Mouse (Mus musculus): ENCODE data around the gene Foxo3. TPM values are rescaled to one million over a fixed set of nuclear protein-coding genes. Genes with fewer than 3 reads are reported as not detected.

The Foxo3 gene
- polyA plus RNA-seq, 1 experiment from 2014 or later: 2.5 TPM

DNA sequence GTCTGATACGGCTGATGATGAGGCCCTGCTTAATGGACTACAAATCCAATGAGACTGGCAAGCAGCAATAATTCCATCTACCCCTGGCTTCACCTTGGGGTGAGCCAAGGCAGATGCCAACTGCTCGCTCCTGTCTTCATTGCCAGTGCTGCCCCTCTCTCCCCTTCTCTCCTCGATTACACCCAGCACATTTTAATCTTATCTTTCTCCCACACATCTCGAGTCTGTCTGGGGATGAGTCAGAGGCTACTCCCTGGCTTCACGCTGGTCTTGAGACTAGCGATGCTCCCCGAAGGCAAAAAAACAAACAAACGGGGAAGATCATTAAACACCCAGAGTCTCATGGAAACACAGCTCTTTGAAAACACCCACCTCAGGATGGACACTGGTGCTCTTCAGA is 16.0 kb downstream of the Foxo3 start:
- 82% methylated on average over 8 of the region's 8 CpGs for WGBS
- peaks cover 7% of the 10 kb centered on the region for H3K36me3 ChIP-seq
- no peak overlapping the region for H3K4me3 ChIP-seq
- DNase-seq (ENCODE audit: low spot score): no peak
- no peaks in the 10 kb centered on the region for H3K4me1 ChIP-seq (replicated peaks)
- no peak overlapping the region for H3K27ac ChIP-seq
- H3K27me3 ChIP-seq (ENCODE audit: insufficient read depth, poor library complexity, severe bottlenecking): no peaks in the 10 kb centered on the region
- no peaks in the 10 kb centered on the region for H3K9me3 ChIP-seq

DNA sequence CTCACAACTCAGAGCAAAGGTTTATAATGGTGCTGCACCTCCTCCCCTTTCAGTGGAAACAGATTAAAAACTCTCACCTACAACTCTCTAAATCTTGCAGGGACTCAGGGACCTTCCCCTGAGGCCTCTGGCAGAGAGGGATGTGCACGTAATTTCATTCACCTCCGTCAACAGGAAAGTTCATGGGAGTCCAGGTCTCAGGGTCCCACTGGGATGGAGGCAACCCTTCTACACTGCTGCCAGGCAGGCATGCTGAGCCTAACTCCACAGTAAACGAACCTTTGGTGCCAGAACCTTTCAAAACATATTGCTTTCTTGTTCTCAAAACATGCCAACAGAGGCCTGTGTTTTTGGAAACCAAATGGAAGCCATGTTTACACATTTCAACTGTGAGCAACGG is 17.0 kb downstream of the Foxo3 start:
- H3K4me3 ChIP-seq: no peak overlapping the region
- no peak overlapping the region for H3K27ac ChIP-seq
- no peaks in the 10 kb centered on the region for H3K27me3 ChIP-seq (ENCODE audit: insufficient read depth, poor library complexity, severe bottlenecking)
- H3K4me1 ChIP-seq (replicated peaks): 0 out of 2 replicates have a peak, but pooled peaks cover 1% of the 10 kb centered on the region
- DNase-seq (ENCODE audit: low spot score): no peak
- 80% methylated on average over 4 of the region's 4 CpGs for WGBS
- 0 out of 2 replicates have a peak, but pooled peaks cover 2% of the 10 kb centered on the region for H3K36me3 ChIP-seq
- no peaks in the 10 kb centered on the region for H3K9me3 ChIP-seq

DNA sequence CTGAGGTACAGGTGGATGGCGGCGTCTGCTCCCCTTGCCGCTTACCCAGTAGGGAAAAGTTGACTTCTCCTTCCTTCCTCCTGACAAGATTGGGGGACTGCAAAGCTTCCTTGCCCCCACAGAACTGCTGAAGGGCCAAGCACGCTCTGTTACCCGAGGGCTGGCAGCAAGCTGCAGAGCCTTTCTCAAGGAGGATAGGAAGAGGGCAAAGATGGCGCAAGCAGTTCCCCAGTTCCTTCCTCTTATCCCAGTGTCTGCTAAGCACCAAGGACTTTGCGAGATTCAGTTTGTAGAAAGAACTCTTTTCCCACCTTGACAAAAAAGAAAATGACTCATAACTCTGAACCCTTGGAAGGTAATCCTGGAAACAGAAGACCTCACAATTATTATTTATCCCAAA is 18.6 kb downstream of the Foxo3 start:
- H3K4me3 ChIP-seq: no peak overlapping the region
- DNase-seq (ENCODE audit: low spot score): no peak
- 0 out of 2 replicates have a peak, but pooled peaks cover 2% of the 10 kb centered on the region for H3K36me3 ChIP-seq
- H3K27me3 ChIP-seq (ENCODE audit: insufficient read depth, poor library complexity, severe bottlenecking): no peaks in the 10 kb centered on the region
- WGBS: 95% methylated on average over 7 of the region's 7 CpGs
- no peaks in the 10 kb centered on the region for H3K9me3 ChIP-seq
- H3K27ac ChIP-seq: no peak overlapping the region
- 0 out of 2 replicates have a peak, but pooled peaks cover 9% of the 10 kb centered on the region for H3K4me1 ChIP-seq (replicated peaks)

DNA sequence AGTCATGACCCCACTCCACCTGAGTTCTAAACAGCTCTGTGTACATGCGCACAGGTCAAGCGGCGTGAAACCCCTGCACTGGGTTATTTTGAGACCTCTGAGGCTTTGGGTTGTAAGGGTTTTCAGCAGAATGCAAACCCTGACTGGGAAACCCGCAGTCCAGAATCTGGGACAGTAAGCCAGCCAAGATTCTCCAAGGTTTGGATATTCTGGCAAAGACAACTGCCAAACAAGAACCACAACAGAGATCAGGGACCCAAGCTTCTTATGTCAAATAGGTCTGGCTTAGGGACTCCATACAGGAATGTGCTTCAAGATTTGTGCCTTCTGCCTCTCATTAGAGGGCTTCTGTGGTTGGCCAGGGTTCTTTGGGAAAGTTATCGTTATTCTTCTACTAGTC is 21.8 kb downstream of the Foxo3 start:
- WGBS: 93% methylated on average over 5 of the region's 5 CpGs
- DNase-seq (ENCODE audit: low spot score): no peak
- H3K4me1 ChIP-seq (replicated peaks): peaks cover 29% of the 10 kb centered on the region
- no peaks in the 10 kb centered on the region for H3K27me3 ChIP-seq (ENCODE audit: insufficient read depth, poor library complexity, severe bottlenecking)
- H3K9me3 ChIP-seq: no peaks in the 10 kb centered on the region
- H3K36me3 ChIP-seq: 0 out of 2 replicates have a peak, but pooled peaks cover 2% of the 10 kb centered on the region
- no peak overlapping the region for H3K27ac ChIP-seq
- no peak overlapping the region for H3K4me3 ChIP-seq

DNA sequence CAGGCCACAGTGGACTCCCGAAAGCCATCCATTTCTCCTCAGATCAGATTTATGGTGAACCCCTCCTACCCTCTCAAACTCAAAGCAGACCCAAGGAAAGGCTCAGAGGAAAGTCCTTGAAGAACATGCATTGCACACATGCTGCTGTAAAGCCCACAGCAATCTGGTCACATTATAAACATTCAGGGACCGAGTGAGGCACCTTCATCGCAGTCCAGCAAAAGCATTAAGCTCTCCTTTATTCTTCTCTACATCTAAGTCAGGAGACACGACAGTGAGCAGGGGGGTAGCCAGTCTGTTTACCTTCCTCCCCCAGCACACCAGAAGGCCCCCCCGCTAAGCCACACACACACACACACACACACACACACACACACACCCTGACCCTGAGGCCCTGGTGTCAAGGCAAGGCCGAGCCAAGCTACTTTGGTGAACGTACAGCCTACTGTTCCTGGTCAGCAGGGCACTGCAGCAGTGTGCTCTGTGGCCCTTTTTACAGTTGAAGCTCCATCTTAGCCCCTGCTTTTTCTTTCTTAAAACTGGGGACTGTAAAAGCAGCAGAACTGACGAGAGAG is 24.7 kb downstream of the Foxo3 start:
- Histone ChIP-seq H3K4me3 (no peak overlapping the region), H3K27ac (no peak overlapping the region), H3K9me3 (no peaks in the 10 kb centered on the region), H3K27me3 (ENCODE audit: insufficient read depth, poor library complexity, severe bottlenecking) (no peaks in the 10 kb centered on the region), H3K4me1 (replicated peaks) (peaks cover 33% of the 10 kb centered on the region), H3K36me3 (no peaks in the 10 kb centered on the region)
- peak; percentile 18 for DNase-seq (ENCODE audit: low spot score)
- 60% methylated on average over 8 of the region's 8 CpGs for WGBS

DNA sequence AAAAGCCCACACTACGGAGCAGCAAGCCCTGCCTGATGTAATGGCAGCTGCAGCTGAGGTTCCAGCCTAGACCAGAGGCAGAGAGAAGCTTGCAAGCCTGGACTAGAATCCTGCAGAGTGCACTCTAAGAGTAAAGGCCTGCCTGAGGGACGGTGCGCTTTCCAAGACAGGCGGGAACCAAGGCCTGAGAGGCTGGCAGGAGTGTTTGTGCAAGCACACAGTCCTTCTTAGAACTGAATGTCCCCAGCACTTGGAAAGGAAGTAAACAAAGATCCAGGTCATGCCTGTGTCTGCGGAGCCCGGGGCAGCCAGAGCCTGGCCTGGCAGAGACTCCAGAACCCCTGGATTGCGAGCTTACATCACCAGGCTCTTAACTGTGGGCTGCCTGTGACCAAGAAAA is 25.4 kb downstream of the Foxo3 start:
- WGBS: 53% methylated on average over 7 of the region's 7 CpGs
- Histone ChIP-seq H3K9me3 (no peaks in the 10 kb centered on the region), H3K27ac (peak overlapping the region; percentile 46), H3K36me3 (no peaks in the 10 kb centered on the region), H3K4me3 (no peak overlapping the region), H3K4me1 (replicated peaks) (peaks cover 38% of the 10 kb centered on the region), H3K27me3 (ENCODE audit: insufficient read depth, poor library complexity, severe bottlenecking) (no peaks in the 10 kb centered on the region)
- peak; percentile 32 for DNase-seq (ENCODE audit: low spot score)

DNA sequence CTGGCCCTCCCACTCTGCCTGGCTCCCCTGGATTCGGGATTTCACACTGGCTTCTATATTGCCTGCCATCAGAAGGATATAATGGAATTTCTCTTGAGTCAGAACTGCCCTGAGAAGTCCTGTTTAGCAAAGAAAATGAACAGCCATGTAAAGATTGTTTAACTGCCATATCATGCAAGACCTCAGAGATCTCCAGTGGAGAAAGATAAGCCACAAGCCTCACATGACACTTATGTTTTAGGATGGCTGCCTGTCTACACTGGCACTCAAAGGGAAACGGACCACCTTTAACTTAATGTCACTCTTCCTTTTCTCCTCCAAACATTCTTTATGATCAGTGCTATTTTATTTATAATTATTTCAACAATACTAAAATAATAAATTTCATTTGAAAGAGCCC is 26.6 kb downstream of the Foxo3 start:
- DNase-seq (ENCODE audit: low spot score): no peak
- Histone ChIP-seq H3K9me3 (no peaks in the 10 kb centered on the region), H3K36me3 (no peaks in the 10 kb centered on the region), H3K4me3 (no peak overlapping the region), H3K4me1 (replicated peaks) (peaks cover 42% of the 10 kb centered on the region), H3K27me3 (ENCODE audit: insufficient read depth, poor library complexity, severe bottlenecking) (no peaks in the 10 kb centered on the region), H3K27ac (no peak overlapping the region)
- WGBS: 84% methylated on average over 2 of the region's 2 CpGs

DNA sequence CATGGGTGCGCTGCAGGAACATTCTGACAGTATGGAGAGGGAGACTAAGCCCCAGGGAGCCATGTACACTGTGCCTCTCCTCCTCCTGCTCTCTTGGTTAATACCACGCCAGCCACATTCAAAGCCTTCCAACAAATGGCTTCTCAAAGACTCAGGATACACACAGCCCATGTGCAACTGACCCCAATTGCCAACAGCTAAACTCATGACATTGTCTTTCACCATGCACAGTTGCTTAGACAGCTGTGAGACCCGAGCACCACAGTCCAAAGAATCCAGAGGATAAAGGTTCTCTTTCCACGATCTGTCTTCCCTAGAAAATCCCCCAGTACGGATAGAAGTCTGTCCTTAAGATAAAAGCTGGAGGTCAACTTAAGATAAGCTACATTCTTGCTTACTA is 27.9 kb downstream of the Foxo3 start:
- no peaks in the 10 kb centered on the region for H3K36me3 ChIP-seq
- H3K27me3 ChIP-seq (ENCODE audit: insufficient read depth, poor library complexity, severe bottlenecking): no peaks in the 10 kb centered on the region
- H3K9me3 ChIP-seq: no peaks in the 10 kb centered on the region
- H3K4me3 ChIP-seq: no peak overlapping the region
- WGBS: 81% methylated on average over 5 of the region's 5 CpGs
- no peak for DNase-seq (ENCODE audit: low spot score)
- H3K27ac ChIP-seq: no peak overlapping the region
- H3K4me1 ChIP-seq (replicated peaks): peaks cover 35% of the 10 kb centered on the region

DNA sequence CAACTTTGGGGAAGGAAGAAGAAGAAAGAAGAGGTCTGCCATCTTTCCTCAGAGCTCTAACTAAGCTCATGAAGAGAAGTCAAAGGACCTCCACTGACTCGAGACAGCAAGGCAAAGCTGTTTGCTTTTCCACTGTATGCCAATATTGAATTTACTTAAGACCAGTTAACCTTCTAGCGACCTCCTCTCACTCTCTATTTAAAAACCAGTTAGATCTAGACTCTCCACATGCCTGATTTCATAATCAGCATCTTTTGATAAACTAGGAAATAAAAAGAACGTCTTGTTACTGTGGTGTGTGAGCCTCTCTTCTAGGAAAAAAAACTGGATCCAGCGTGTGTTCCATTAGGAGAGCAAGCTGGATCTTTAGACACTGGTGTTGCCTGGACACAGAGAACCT is 28.4 kb downstream of the Foxo3 start:
- H3K4me3 ChIP-seq: no peak overlapping the region
- DNase-seq (ENCODE audit: low spot score): no peak
- H3K4me1 ChIP-seq (replicated peaks): peaks cover 34% of the 10 kb centered on the region
- no peak overlapping the region for H3K27ac ChIP-seq
- no peaks in the 10 kb centered on the region for H3K9me3 ChIP-seq
- 72% methylated on average over 4 of the region's 4 CpGs for WGBS
- no peaks in the 10 kb centered on the region for H3K27me3 ChIP-seq (ENCODE audit: insufficient read depth, poor library complexity, severe bottlenecking)
- no peaks in the 10 kb centered on the region for H3K36me3 ChIP-seq

DNA sequence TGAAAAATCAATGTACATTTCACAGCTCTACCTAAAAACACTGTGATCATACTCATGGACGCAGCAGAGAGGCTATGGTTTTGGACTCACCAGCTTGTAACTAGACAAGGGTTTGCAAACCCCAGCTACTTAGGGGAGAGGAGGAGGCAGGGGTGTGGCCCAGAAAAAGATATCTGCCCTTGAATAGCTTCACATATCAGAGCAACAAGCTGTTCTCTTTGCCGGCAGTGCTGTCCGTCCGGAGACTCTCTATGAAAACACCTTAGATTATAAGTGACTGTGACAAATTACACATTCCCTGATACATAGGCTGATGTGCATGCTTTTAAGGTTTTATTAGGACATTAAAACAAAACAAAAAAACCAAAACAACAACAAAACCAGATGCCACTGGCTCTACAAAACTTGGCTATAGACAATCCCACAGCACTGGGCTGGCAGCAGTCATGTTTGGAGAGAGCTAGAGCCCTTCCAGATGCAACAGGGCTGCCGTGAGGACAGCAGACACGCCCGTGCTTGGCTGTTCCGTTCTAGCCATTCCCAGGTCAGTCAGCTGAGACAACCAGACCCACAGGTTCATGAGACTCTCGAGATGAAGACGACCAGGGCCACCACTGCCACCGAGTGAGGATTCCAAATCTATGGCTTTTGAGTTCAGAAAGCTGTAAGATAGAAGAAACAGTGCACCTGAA is 29.3 kb downstream of the Foxo3 start:
- no peak overlapping the region for H3K27ac ChIP-seq
- no peaks in the 10 kb centered on the region for H3K9me3 ChIP-seq
- H3K27me3 ChIP-seq (ENCODE audit: insufficient read depth, poor library complexity, severe bottlenecking): no peaks in the 10 kb centered on the region
- no peak overlapping the region for H3K4me3 ChIP-seq
- DNase-seq (ENCODE audit: low spot score): no peak
- 79% methylated on average over 11 of the region's 11 CpGs for WGBS
- H3K4me1 ChIP-seq (replicated peaks): peaks cover 32% of the 10 kb centered on the region
- no peaks in the 10 kb centered on the region for H3K36me3 ChIP-seq

DNA sequence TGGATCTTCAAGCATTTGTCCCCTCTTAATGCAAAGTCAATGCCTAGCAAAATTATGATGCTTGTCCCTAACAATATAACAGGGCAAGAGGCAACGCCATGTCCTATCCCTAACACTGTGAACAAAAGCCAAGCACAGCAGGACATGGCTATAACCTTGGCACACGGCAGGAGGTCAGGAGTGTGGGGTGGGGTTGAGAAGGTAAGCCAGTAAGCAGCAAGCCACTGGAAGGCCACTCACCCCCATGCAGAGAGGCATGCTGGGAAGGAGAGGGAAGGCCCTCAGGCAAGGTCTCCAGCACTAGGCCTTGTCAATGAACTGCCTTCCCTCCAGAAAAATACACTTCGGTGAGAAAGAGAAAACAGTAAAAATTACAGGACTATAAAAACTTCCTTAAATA is 30.1 kb downstream of the Foxo3 start:
- Histone ChIP-seq H3K9me3 (no peaks in the 10 kb centered on the region), H3K36me3 (no peaks in the 10 kb centered on the region), H3K27me3 (ENCODE audit: insufficient read depth, poor library complexity, severe bottlenecking) (no peaks in the 10 kb centered on the region; the same call in 1 of the 2 replicates), H3K27ac (no peak overlapping the region), H3K4me3 (no peak overlapping the region), H3K4me1 (replicated peaks) (peaks cover 24% of the 10 kb centered on the region)
- WGBS: 75% methylated on average over 3 of the region's 3 CpGs
- DNase-seq (ENCODE audit: low spot score): no peak

DNA sequence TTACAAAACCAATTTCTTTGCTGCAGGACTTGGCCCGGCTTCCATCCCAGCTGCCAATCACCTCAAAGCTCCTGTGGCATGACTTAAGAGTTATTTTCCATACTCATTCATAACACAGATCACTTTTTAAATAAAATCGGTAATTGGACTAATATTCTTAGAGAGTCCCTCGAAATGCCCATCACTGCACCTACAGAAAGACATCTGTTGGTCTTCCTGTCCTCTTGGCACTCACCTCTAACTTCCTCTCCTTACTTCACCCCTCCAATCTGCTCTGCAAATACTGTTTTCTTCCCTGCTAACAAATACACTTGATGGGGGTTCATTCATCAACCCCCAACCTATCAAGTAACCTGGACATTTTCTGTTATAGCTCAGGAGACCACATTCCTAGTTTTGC is 30.9 kb downstream of the Foxo3 start:
- no peaks in the 10 kb centered on the region for H3K36me3 ChIP-seq
- 95% methylated on average over 3 of the region's 3 CpGs for WGBS
- peaks cover 17% of the 10 kb centered on the region for H3K4me1 ChIP-seq (replicated peaks)
- no peak overlapping the region for H3K27ac ChIP-seq
- H3K4me3 ChIP-seq: no peak overlapping the region
- no peaks in the 10 kb centered on the region; the same call in 1 of the 2 replicates for H3K27me3 ChIP-seq (ENCODE audit: insufficient read depth, poor library complexity, severe bottlenecking)
- no peak for DNase-seq (ENCODE audit: low spot score)
- no peaks in the 10 kb centered on the region for H3K9me3 ChIP-seq

DNA sequence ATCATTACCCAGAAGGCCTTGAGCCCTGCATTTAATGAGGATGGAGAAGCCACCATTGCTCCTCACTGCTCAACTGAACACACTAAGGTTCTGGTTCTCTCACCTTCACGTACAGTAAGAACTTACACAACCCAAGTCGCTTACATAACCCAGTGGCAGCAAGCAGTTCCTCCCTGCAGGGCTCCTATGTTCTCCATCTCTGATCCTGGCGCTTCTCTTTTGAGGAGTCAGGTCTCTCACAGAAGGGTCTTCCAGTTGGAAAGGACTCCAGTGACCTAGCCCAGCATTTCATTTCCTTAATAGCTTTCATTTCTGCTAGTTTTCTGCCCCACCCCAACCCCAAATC is 31.3 kb downstream of the Foxo3 start:
- no peaks in the 10 kb centered on the region; the same call in 1 of the 2 replicates for H3K27me3 ChIP-seq (ENCODE audit: insufficient read depth, poor library complexity, severe bottlenecking)
- H3K36me3 ChIP-seq: no peaks in the 10 kb centered on the region
- WGBS: 94% methylated on average over 3 of the region's 3 CpGs
- H3K27ac ChIP-seq: no peak overlapping the region
- H3K9me3 ChIP-seq: no peaks in the 10 kb centered on the region
- H3K4me3 ChIP-seq: no peak overlapping the region
- DNase-seq (ENCODE audit: low spot score): no peak
- H3K4me1 ChIP-seq (replicated peaks): peaks cover 13% of the 10 kb centered on the region
